Mouse (Mus musculus): ENCODE measurements at regions not wholly inside any gene's neighbourhood (a gene's known extent, or its start where the extent isn't known, plus 50 kb on each side); places are given as distances from the start of the nearest gene placed in this dataset.

- TF ChIP-seq CTCF (IDR thresholded peaks at IDR 0.05; ENCODE audit: borderline replicate concordance, control insufficient read depth, extremely low read depth, insufficient read depth, low read length, poor library complexity) (no peak), POLR2A (IDR thresholded peaks at IDR 0.05; ENCODE audit: control insufficient read depth, extremely low read depth, insufficient read depth, low read length, poor library complexity) (no peak)
These were observed 100.3 kb upstream of the Samsn1 start for GRCm38 (mm10) chr16:76122172-76123020.

Data from thymus, adult 2 months (tissue).